ENCODE assay signal across 8 mouse cellular contexts in genomic region chr5:16553304-16554047, GRCm38 (mm10). TPM values are rescaled to one million over a fixed set of nuclear protein-coding genes. Genes with fewer than 3 reads are reported as not detected.
DNase-seq lines count a peak whose midpoint lies in the region; ATAC-seq and TF ChIP-seq lines count a peak whose summit lies in the region.

Gene Hgf, plus strand, starts transcription at chr5:16553495.

- peak; percentile 33; the same call in 1 of the 2 replicates for ATAC-seq in hindbrain, embryonic 11.5 days (ENCODE audit: low FRiP score)

- peak within 1 kb of the TSS; percentile 83 for H3K27ac ChIP-seq in bone marrow macrophage, adult 2 months (ENCODE audit: insufficient read depth, low read depth, low read length)
- no peak within 1 kb of the TSS for H3K27ac ChIP-seq in hindbrain, embryonic 11.5 days (ENCODE audit: low read depth, low read length)

- H3K4me1 ChIP-seq in bone marrow macrophage, adult 2 months (ENCODE audit: control insufficient read depth, insufficient read depth, low read length) = peaks cover 14% of the 10 kb centered on the region
- H3K4me1 ChIP-seq in hindbrain, embryonic 11.5 days (replicated peaks; ENCODE audit: control insufficient read depth, insufficient read depth, low read length) = no peaks in the 10 kb centered on the region

- TF ChIP-seq POLR2A in bone marrow macrophage, adult 2 months (IDR thresholded peaks at IDR 0.05; ENCODE audit: borderline replicate concordance, low read depth, low read length) = no peak

- DNase-seq in MN1 (ENCODE audit: low spot score) = peak; percentile 29
- DNase-seq in frontal cortex, postnatal 14 days (ENCODE audit: low spot score in 2 of 2) = peak; percentile 13 to 14
- DNase-seq in hindbrain, embryonic 11.5 days (ENCODE audit: low spot score) = peak; percentile 47
- DNase-seq in layer of hippocampus, postnatal 36 days = peak; percentile 10 to 13
- DNase-seq in lung, postnatal 14 days = peak; percentile 63
- DNase-seq in ovary, adult 18-20 months (ENCODE audit: low spot score) = peak; percentile 25
- DNase-seq in c-Kit-positive CD71-positive TER-119-positive erythroid progenitor cells, embryonic 14.5 days (ENCODE audit: low spot score) = no peak

- 8% methylated on average over 16 of the region's 16 CpGs for WGBS in hindbrain, embryonic 11.5 days

- no peak within 1 kb of the TSS for H3K9ac ChIP-seq in hindbrain, embryonic 11.5 days (ENCODE audit: low read depth, low read length)

- H3K4me2 ChIP-seq in hindbrain, embryonic 11.5 days (replicated peaks; ENCODE audit: low read depth, low read length) = peak within 1 kb of the TSS; percentile 11

- peak within 1 kb of the TSS; percentile 63 for H3K4me3 ChIP-seq in bone marrow macrophage, adult 2 months (ENCODE audit: insufficient read depth, low read length)
- no peak within 1 kb of the TSS; the same call in 1 of the 2 replicates for H3K4me3 ChIP-seq in hindbrain, embryonic 11.5 days (ENCODE audit: low read depth, low read length)

- H3K36me3 ChIP-seq in hindbrain, embryonic 11.5 days (ENCODE audit: control insufficient read depth, insufficient read depth, low read length) = no peaks in the 10 kb centered on the region

- TF ChIP-seq CTCF in bone marrow macrophage, adult 2 months (IDR thresholded peaks at IDR 0.05; ENCODE audit: low read depth, low read length) = no peak

- H3K9me3 ChIP-seq in hindbrain, embryonic 11.5 days (ENCODE audit: control insufficient read depth, low read length) = no peaks in the 10 kb centered on the region

- H3K27me3 ChIP-seq in hindbrain, embryonic 11.5 days (ENCODE audit: control insufficient read depth, insufficient read depth, low read length) = no peaks in the 10 kb centered on the region

RNA-seq across cellular contexts. Expression of gene Hgf, which starts in this region (rescaled TPM):
- polyA plus RNA-seq in bone marrow macrophage, adult 2 months (2012; ENCODE audit: insufficient read depth, insufficient read length, missing spikeins) = 6.6 and 8.2 TPM in 2 replicates
- 1.0 and 1.4 TPM in 2 replicates for polyA plus RNA-seq in hindbrain, embryonic 11.5 days (2014; fragmentation: Nextera tagmentation; extraction: Ambion mirVana)
- total RNA-seq in layer of hippocampus, postnatal 36 days (2021) = 1 to 10 TPM; 3.5 to 3.9 TPM
